Mouse (Mus musculus): ENCODE data around the gene Sart3.
"Not testable (repeated sequence)": the region's sequence is repeated elsewhere in the genome, so short reads cannot be mapped to it uniquely, and the experiment has no call there.

- not testable (repeated sequence) for TF ChIP-seq POLR2A (IDR thresholded peaks at IDR 0.05; ENCODE audit: insufficient read length, low read depth); REST (IDR thresholded peaks at IDR 0.05; ENCODE audit: insufficient read depth, insufficient read length)
Measured at GRCm38 (mm10) chr5:113777728-113778127, 5.4 kb upstream of the Sart3 start.
